Mouse (Mus musculus) CH12F3 (cell line): ENCODE data around the gene Alg10b.
"Not testable (repeated sequence)": the region's sequence is repeated elsewhere in the genome, so short reads cannot be mapped to it uniquely, and the experiment has no call there.

Experiments
- in situ Hi-C: fragments of 300-500 bp; cut with MboI; formaldehyde crosslinking; loops from 2 replicates; pipeline ENCODE4 v1.14.3; 2020; ENCODE audit warnings: low sequenced_read_pairs

Alg10b gene

GRCm38 (mm10) chr15:90223969-90224750, at the start of gene Alg10b:
TSS of gene Alg10b (plus strand) at chr15:90224311.
- in situ Hi-C loops: loop anchor here (25.0 kb wide), 1 partner anchor 587 kb away; no protein-coding TSS in a partner anchor

GRCm38 (mm10) chr15:90183108-90183507, 41.0 kb upstream of the Alg10b start:
- in situ Hi-C loops: not testable (repeated sequence)

DNA sequence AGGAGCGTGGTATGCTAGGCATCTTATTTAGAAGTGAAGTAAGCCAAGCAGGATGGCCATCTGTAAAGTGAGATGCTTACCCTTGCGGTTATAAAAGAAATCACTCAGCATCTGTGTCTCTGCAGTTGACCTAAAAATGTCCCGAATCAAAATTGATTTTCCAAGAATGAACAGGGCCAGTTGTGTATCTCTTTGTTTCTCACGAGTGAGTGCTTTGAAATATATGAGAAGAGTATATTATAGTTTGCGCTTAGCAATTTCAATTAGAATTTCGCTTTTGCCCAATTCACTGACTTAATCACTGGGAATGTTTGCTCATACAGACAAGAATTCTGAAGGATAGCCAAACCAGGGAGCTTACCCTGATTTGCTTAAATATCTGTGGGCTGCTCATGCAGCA, 40.6 kb upstream of the Alg10b start:
- in situ Hi-C loops: no loop called here

DNA sequence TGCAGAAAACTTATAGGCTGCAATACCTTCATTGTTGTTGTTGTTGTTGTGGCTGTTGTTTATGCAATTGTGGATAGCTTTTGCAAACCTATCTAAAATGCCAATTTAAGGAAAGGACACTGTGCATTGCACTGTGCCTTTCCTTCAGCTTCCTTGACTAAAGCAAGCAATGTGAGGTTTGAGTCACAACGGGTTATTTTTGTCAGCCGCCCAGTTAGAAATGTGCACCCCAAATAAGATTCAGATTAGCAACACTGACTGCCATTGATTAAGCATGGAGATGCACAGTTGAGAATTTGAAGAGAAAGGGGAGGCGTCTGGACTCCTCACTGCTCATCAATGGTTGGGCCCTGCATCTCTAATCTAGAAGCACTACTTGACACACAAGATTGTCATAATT, 39.4 kb upstream of the Alg10b start:
- in situ Hi-C loops: no loop called here

GRCm38 (mm10) chr15:90189477-90189876, 34.6 kb upstream of the Alg10b start:
- in situ Hi-C loops: no loop called here

- in situ Hi-C loops: loop anchor here (25.0 kb wide), 1 partner anchor 577 kb away; no protein-coding TSS in a partner anchor
Measured at GRCm38 (mm10) chr15:90213946-90214345, 10.2 kb upstream of the Alg10b start.

DNA sequence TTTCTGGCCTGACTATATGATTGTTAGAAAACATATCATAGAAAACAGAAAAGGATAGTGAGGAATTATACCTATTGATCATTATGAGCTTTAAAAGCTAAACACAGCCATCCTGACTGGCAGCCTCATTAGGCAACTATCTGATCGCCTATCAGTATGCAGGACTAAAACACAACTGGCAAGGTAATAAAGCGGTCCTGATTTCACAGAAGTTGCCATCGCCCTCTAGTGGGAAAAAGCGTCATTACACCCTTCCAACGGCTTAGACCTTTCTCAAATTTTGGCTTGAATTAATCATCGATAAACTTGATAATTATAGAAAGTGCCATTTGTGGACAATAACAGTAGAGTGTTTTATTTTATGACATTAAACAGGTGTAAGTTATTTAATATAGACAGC, 9.2 kb upstream of the Alg10b start:
- in situ Hi-C loops: loop anchor here (25.0 kb wide), 1 partner anchor 578 kb away; no protein-coding TSS in a partner anchor

DNA sequence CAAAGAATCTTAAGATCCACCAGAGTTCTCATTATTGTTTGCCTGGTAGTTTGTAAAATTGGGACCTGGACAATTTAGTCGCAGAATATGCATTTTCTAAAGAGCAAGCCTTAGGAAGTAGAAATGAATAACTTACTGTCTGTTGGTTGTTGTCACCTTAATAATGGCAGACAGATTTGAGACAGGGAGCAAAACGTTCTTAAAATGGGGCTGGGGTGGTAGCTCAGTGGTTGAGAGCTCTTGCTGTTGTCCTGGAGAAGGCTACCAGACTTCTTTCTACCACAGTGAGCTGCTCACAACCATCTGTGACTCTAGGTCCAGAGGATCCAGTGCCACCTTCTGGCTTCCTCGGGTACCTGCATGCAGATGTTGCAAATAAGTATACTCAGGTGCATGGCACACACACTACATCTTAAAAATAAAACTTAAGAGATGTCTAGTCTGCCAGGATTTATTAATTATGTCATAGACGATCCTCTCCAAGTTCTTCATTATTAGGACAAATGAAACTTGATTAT, 1.0 kb downstream of the Alg10b start:
- in situ Hi-C loops: no loop called here

- in situ Hi-C loops: no loop called here
Measured at GRCm38 (mm10) chr15:90237657-90238056, 13.5 kb downstream of the Alg10b start.

GRCm38 (mm10) chr15:90244081-90244480, 20.0 kb downstream of the Alg10b start:
- in situ Hi-C loops: no loop called here

- in situ Hi-C loops: no loop called here
Measured at GRCm38 (mm10) chr15:90249694-90250093, 25.6 kb downstream of the Alg10b start.

DNA sequence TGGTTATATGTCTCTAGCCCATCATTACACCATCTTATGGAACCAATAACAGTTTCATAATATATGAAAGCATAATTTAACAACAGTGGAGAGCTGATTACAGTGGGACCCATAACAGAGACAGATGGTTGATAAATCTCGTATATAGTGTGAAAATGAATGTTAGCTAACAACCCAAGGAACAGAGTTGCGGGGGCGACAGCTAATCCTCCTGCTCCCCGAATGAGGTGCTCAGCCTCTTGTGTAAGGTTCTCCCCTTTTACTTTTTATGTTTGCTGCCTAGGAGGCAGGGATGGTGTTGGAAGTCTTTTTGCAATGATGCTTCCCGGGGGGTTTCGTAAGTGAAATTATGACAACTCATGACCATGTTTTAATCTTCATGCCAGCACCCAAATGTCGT, 58.8 kb downstream of the Alg10b start:
- in situ Hi-C loops: no loop called here
